Mouse (Mus musculus) neural tube, embryonic 15.5 days (tissue): ENCODE measurements around the gene Igfals. TPM values are rescaled to one million over a fixed set of nuclear protein-coding genes. Genes with fewer than 3 reads are reported as not detected.

Experiments used
- ATAC-seq: fragments of 200-750 bp; cut with Nextera tagmentation; 2 replicates; pipeline ENCODE4 v1.8.0; 2017; ENCODE audit warnings: mild to moderate bottlenecking, moderate TSS enrichment, moderate library complexity; ENCODE audit not compliant: low FRiP score
- H3K27ac ChIP-seq: fragments of 300-500 bp; sonication (generic); replicated peaks from 2 replicates; pipeline ENCODE4 v1.5.1; 2015; ENCODE audit warnings: mild to moderate bottlenecking, inconsistent platforms
- H3K27me3 ChIP-seq: fragments of 300-500 bp; sonication (generic); replicated peaks from 2 replicates; pipeline ENCODE4 v1.6.1; 2015; ENCODE audit warnings: inconsistent platforms
- H3K36me3 ChIP-seq: fragments of 300-500 bp; sonication (generic); 2 replicates; pipeline ENCODE4 v1.6.1; 2015; ENCODE audit warnings: inconsistent platforms
- H3K4me1 ChIP-seq: fragments of 300-500 bp; sonication (generic); 2 replicates; pipeline ENCODE4 v1.6.1; 2015; ENCODE audit warnings: inconsistent platforms
- H3K4me2 ChIP-seq: fragments of 300-500 bp; sonication (generic); 2 replicates; pipeline ENCODE4 v1.6.1; 2015; ENCODE audit warnings: inconsistent platforms, mild to moderate bottlenecking, moderate library complexity
- H3K4me3 ChIP-seq: fragments of 300-500 bp; sonication (generic); replicated peaks from 2 replicates; pipeline ENCODE4 v1.5.1; 2015; ENCODE audit warnings: mild to moderate bottlenecking, inconsistent platforms
- H3K9ac ChIP-seq: fragments of 300-500 bp; sonication (generic); replicated peaks from 2 replicates; pipeline ENCODE4 v1.6.1; 2015; ENCODE audit warnings: mild to moderate bottlenecking, inconsistent platforms
- H3K9me3 ChIP-seq: fragments of 300-500 bp; sonication (generic); replicated peaks from 2 replicates; pipeline ENCODE4 v1.6.1; 2016; ENCODE audit warnings: inconsistent platforms
- WGBS: fragments of 180-500 bp; shearing (Covaris S2); methylation state at CpG from one replicate; pipeline ENCODE4 v1.1.7; 2015; ENCODE audit warnings: mixed read lengths; 5-methylcytosine and 5-hydroxymethylcytosine counted together
- polyA plus RNA-seq: library from polyadenylated mRNA; unstranded; fragments of >200 nt; fragmentation: Nextera tagmentation; extraction: Ambion mirVana; gene quantifications from 2 replicates; pipeline ENCODE4 v1.2.1, GENCODE M21; 2015

Gene Igfals
- polyA plus RNA-seq, 1 experiment from 2014 or later: 0.06 TPM

GRCm38 (mm10) chr17:24849733-24850064 lies 16.1 kb upstream of the Igfals start:
- WGBS: 0% methylated on average over 21 of the region's 21 CpGs
- H3K4me3 ChIP-seq: peak overlapping the region; percentile 98

GRCm38 (mm10) chr17:24850065-24850772 lies 15.6 kb upstream of the Igfals start, which contains the start of gene Fahd1:
TSS of gene Fahd1 (minus strand) at chr17:24850364.
- WGBS: 1% methylated on average over 58 of the region's 58 CpGs
- peaks cover 23% of the 10 kb centered on the region for H3K4me1 ChIP-seq

More at GRCm38 (mm10) chr17:24849733-24850064, 16.1 kb upstream of the Igfals start:
- Histone ChIP-seq H3K27ac (peak overlapping the region; percentile 98), H3K4me1 (peaks cover 23% of the 10 kb centered on the region), H3K27me3 (no peaks in the 10 kb centered on the region; the same call in 1 of the 2 replicates), H3K36me3 (peaks cover 9% of the 10 kb centered on the region), H3K9me3 (no peaks in the 10 kb centered on the region), H3K9ac (peak overlapping the region; percentile 77), H3K4me2 (peak overlapping the region; percentile 93)
- peak; percentile 79 for ATAC-seq

GRCm38 (mm10) chr17:24850773-24851127 lies 15.0 kb upstream of the Igfals start:
- WGBS: 2% methylated on average over 20 of the region's 20 CpGs
- H3K4me2 ChIP-seq: peak overlapping the region; percentile 93
- no peak for ATAC-seq
- H3K4me1 ChIP-seq: peaks cover 23% of the 10 kb centered on the region
- H3K36me3 ChIP-seq: peaks cover 15% of the 10 kb centered on the region
- H3K4me3 ChIP-seq: peak overlapping the region; percentile 98
- no peaks in the 10 kb centered on the region for H3K9me3 ChIP-seq
- no peaks in the 10 kb centered on the region; the same call in 1 of the 2 replicates for H3K27me3 ChIP-seq
- H3K27ac ChIP-seq: peak overlapping the region; percentile 98
- peak overlapping the region; percentile 70 for H3K9ac ChIP-seq

More at GRCm38 (mm10) chr17:24850065-24850772, 15.6 kb upstream of the Igfals start, which contains the start of gene Fahd1:
- Histone ChIP-seq H3K9me3 (no peaks in the 10 kb centered on the region), H3K4me2 (peak within 1 kb of the TSS; percentile 93), H3K27ac (peak within 1 kb of the TSS; percentile 98), H3K4me3 (peak within 1 kb of the TSS; percentile 98), H3K9ac (peak within 1 kb of the TSS; percentile 77), H3K27me3 (no peaks in the 10 kb centered on the region; the same call in 1 of the 2 replicates), H3K36me3 (peaks cover 12% of the 10 kb centered on the region)
- ATAC-seq: peak; percentile 100

GRCm38 (mm10) chr17:24851381-24852125 lies 14.2 kb upstream of the Igfals start:
- Histone ChIP-seq H3K27me3 (no peaks in the 10 kb centered on the region; the same call in 1 of the 2 replicates), H3K27ac (no peak overlapping the region), H3K4me3 (peak overlapping the region; percentile 98), H3K4me2 (peak overlapping the region; percentile 93), H3K36me3 (peaks cover 23% of the 10 kb centered on the region), H3K9me3 (no peaks in the 10 kb centered on the region), H3K9ac (peak overlapping the region; percentile 70), H3K4me1 (peaks cover 23% of the 10 kb centered on the region)
- ATAC-seq: no peak
- 85% methylated on average over 10 of the region's 10 CpGs for WGBS

- H3K36me3 ChIP-seq: peaks cover 59% of the 10 kb centered on the region
- H3K9ac ChIP-seq: no peak overlapping the region
- H3K4me2 ChIP-seq: no peak overlapping the region
- H3K27me3 ChIP-seq: no peaks in the 10 kb centered on the region; the same call in 1 of the 2 replicates
- peaks cover 12% of the 10 kb centered on the region for H3K4me1 ChIP-seq
- no peak overlapping the region for H3K27ac ChIP-seq
- H3K4me3 ChIP-seq: no peak overlapping the region
- no peaks in the 10 kb centered on the region for H3K9me3 ChIP-seq
- WGBS: 76% methylated on average over 3 of the region's 3 CpGs
- ATAC-seq: no peak
Measured at GRCm38 (mm10) chr17:24855838-24856464, 9.8 kb upstream of the Igfals start.

GRCm38 (mm10) chr17:24856589-24856988 lies 9.2 kb upstream of the Igfals start:
- WGBS: 93% methylated on average over 13 of the region's 13 CpGs

GRCm38 (mm10) chr17:24857831-24858470 lies 7.8 kb upstream of the Igfals start:
- WGBS: 91% methylated on average over 8 of the region's 8 CpGs
- no peak overlapping the region for H3K27ac ChIP-seq
- no peak overlapping the region for H3K4me3 ChIP-seq
- no peaks in the 10 kb centered on the region for H3K4me1 ChIP-seq
- H3K9me3 ChIP-seq: no peaks in the 10 kb centered on the region
- H3K4me2 ChIP-seq: no peak overlapping the region
- H3K9ac ChIP-seq: no peak overlapping the region
- no peaks in the 10 kb centered on the region for H3K27me3 ChIP-seq
- no peak for ATAC-seq
- H3K36me3 ChIP-seq: peaks cover 75% of the 10 kb centered on the region

More at GRCm38 (mm10) chr17:24856589-24856988, 9.2 kb upstream of the Igfals start:
- Histone ChIP-seq H3K36me3 (peaks cover 65% of the 10 kb centered on the region), H3K4me3 (no peak overlapping the region), H3K4me2 (no peak overlapping the region), H3K9ac (no peak overlapping the region), H3K9me3 (no peaks in the 10 kb centered on the region), H3K4me1 (peaks cover 5% of the 10 kb centered on the region), H3K27me3 (no peaks in the 10 kb centered on the region; the same call in 1 of the 2 replicates), H3K27ac (no peak overlapping the region)
- ATAC-seq: no peak

GRCm38 (mm10) chr17:24858967-24859366 lies 6.8 kb upstream of the Igfals start:
- Histone ChIP-seq H3K9ac (no peak overlapping the region), H3K4me3 (no peak overlapping the region), H3K27ac (no peak overlapping the region), H3K4me1 (no peaks in the 10 kb centered on the region), H3K27me3 (no peaks in the 10 kb centered on the region), H3K4me2 (no peak overlapping the region), H3K36me3 (peaks cover 74% of the 10 kb centered on the region), H3K9me3 (no peaks in the 10 kb centered on the region)
- WGBS: 89% methylated on average over 6 of the region's 6 CpGs
- no peak for ATAC-seq

GRCm38 (mm10) chr17:24860076-24860475 lies 5.7 kb upstream of the Igfals start:
- H3K27me3 ChIP-seq: no peaks in the 10 kb centered on the region
- H3K4me3 ChIP-seq: no peak overlapping the region
- H3K27ac ChIP-seq: no peak overlapping the region
- H3K4me2 ChIP-seq: no peak overlapping the region
- no peaks in the 10 kb centered on the region for H3K9me3 ChIP-seq
- peaks cover 83% of the 10 kb centered on the region for H3K36me3 ChIP-seq
- no peaks in the 10 kb centered on the region for H3K4me1 ChIP-seq
- H3K9ac ChIP-seq: no peak overlapping the region
- 92% methylated on average over 8 of the region's 8 CpGs for WGBS
- no peak for ATAC-seq

GRCm38 (mm10) chr17:24861785-24862184 lies 4.0 kb upstream of the Igfals start:
- no peak for ATAC-seq
- H3K36me3 ChIP-seq: peaks cover 83% of the 10 kb centered on the region
- WGBS: 96% methylated on average over 3 of the region's 3 CpGs

GRCm38 (mm10) chr17:24867914-24868313 lies 2.1 kb downstream of the Igfals start:
- peaks cover 34% of the 10 kb centered on the region for H3K36me3 ChIP-seq
- WGBS: 95% methylated on average over 10 of the region's 10 CpGs

More at GRCm38 (mm10) chr17:24861785-24862184, 4.0 kb upstream of the Igfals start:
- Histone ChIP-seq H3K4me1 (no peaks in the 10 kb centered on the region), H3K4me3 (no peak overlapping the region), H3K9ac (no peak overlapping the region), H3K27me3 (no peaks in the 10 kb centered on the region), H3K4me2 (no peak overlapping the region), H3K9me3 (no peaks in the 10 kb centered on the region), H3K27ac (no peak overlapping the region)

More at GRCm38 (mm10) chr17:24867914-24868313, 2.1 kb downstream of the Igfals start:
- Histone ChIP-seq H3K9ac (no peak overlapping the region), H3K4me3 (no peak overlapping the region), H3K27ac (no peak overlapping the region), H3K4me2 (no peak overlapping the region), H3K4me1 (no peaks in the 10 kb centered on the region), H3K27me3 (no peaks in the 10 kb centered on the region), H3K9me3 (no peaks in the 10 kb centered on the region)
- no peak for ATAC-seq
